Mouse (Mus musculus): ENCODE results near the gene Plekho2. TPM values are rescaled to one million over a fixed set of nuclear protein-coding genes. Genes with fewer than 3 reads are reported as not detected.
A peak's percentile ranks its signal among the peaks of the same experiment; 100 is the strongest.

Plekho2 gene
- 22.3 and 23.4 TPM in 2 replicates for total RNA-seq (2015; ENCODE audit: low replicate concordance)
- total RNA-seq (2017; ENCODE audit: low replicate concordance): 25.3 and 39.0 TPM in 2 replicates

DNA sequence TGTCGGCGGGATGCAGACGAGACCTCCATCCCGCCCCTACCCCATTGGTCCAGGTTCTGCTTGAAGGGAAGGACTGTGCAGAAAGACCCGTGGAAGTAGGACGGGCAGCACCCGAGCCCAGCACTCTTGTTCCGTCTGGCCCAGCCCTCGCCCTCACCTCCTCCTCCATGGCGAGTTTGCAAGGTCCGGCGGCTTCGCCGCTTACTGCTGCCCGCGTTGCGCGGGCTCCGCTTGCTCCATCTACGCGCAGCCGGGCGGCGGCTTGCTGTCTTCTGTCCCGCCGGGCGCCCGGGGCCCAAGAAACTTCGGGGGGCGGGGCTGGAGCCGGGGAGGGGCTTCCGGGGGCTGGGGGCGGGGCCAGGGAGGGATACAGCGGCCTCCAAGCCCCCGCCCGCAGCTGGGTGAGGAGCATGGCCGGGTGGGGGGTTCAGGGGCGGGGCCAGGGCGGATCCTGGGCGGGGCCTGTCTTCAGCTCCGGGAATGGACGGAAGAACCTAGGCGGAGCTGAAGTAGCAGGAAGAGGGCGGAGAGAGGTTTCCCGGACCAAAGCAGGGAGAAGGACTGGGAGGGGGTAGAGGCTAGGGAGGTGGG, at the start of gene Plekho2:
Gene Plekho2, minus strand, starts transcription at position 260 of the 591 bp plus-strand sequence.
- ATAC-seq (replicated peaks; ENCODE audit: low FRiP score, poor library complexity, severe bottlenecking): peak; percentile 58

DNA sequence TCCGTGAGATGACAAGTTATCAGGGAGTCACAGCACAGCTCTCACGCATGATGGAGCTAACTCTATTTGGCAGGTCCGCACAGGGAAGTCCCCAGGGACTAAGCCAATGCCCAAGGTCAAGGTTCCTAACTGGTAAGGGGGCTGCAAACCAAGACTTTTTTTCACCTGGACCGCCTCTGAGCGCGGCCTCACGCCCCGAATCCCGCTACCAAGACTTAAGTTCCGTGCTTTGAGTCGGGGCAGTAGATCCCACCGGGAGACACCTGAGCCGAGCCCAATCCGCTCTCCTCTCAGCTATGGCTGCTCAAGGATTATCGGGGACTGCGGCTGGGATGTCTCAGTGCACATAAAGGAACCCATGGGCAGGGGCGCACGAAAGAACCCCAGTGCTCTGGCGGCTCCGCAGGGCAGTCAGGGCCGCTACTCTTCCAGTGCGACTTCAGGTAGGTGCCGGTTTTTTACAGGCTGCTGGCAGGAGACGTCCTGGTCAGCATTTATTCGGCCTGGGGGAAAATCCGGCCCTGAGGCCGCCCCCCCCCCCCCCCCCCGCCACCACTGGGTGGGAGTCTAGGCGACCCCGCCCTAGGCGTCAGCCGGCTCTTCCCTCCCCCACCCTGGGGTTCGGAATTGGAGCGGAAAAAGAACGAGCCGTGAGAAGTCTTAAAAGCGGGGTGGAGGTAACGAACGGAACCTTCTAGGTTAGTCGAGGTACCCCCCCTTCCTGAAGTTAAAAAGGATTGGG, 49.4 kb upstream of the Plekho2 start, which contains the start of gene Rbpms2:
Gene Rbpms2, plus strand, starts transcription at position 624 of the 742 bp plus-strand sequence.
- ATAC-seq (replicated peaks; ENCODE audit: low FRiP score, poor library complexity, severe bottlenecking): no peak

DNA sequence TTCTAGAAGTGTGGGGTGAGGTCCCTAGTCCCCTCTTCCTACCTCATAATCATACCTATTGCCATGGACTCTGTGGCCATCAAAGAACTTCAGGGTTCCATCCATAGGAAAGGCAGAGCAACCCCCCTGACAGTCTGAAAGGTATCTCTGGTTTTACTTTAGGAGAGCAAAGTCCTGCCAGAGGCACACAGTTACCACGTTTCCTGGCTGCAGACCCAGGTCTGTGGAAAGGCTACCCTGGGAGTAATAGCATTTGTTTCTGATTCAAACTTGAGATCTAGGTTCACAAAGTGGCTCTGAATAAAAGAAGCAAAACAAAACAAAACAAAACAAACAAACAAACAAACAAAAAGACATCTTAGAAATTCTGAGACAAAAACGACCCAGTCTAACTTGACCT, 44.4 kb upstream of the Plekho2 start:
- no peak for ATAC-seq (replicated peaks; ENCODE audit: low FRiP score, poor library complexity, severe bottlenecking)

DNA sequence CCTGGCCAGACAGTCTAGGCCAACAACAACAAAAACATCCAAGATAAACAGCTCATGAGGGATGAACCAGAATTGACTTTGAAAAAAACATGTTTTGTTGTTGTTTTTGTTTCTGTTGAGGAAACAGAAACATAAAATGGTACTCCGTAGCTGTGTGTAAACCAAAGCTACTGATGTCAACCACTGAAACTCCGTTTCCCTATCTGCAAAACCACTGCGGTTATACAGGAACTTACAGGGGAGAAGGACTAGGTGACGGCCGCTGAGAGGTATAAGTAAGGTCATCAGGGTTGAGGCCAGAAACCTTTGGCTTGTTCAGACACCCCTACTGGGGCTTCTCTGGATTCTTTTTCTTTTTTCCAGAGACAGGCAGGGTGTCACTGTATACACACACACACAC, 43.0 kb upstream of the Plekho2 start:
- ATAC-seq (replicated peaks; ENCODE audit: low FRiP score, poor library complexity, severe bottlenecking): no peak

DNA sequence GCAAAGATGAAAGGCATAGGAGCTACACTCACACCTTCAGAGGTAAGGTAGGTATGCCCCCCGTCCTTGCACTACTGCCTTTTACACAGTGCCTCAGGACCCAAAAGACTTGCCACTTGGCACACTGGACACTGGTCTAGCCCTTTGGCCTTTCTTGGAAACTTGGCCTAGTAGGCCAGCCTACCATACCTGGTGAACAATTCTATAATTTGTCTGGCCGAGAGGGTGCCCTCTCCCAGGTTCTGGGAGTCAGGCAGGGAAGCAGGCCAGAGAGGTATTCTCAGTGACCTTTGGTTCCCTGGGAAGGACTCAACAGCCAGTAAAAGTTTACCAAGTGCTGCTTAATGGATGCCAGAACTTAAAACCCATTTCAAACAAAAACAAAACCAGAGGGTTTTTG, 41.8 kb upstream of the Plekho2 start:
- no peak for ATAC-seq (replicated peaks; ENCODE audit: low FRiP score, poor library complexity, severe bottlenecking)

DNA sequence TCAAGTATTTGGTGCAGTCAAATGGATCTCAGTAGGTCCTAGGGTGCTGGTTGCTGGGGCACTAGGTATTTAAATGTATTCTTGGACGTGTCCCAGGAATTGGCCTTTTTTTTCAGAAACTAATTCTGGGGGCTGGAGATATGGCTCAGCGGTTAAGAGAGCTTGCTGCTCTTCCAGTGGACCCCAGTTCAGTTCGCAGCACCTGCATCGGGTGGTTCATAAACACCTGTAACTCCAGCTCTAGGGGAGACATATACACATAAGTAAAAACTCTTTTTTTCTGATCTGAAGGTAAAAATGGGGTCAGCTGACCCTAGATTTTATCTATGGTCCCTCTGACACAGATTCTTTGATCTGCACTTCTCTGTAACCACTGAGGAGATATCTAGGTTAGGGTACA, 41.4 kb upstream of the Plekho2 start:
- ATAC-seq (replicated peaks; ENCODE audit: low FRiP score, poor library complexity, severe bottlenecking): no peak

DNA sequence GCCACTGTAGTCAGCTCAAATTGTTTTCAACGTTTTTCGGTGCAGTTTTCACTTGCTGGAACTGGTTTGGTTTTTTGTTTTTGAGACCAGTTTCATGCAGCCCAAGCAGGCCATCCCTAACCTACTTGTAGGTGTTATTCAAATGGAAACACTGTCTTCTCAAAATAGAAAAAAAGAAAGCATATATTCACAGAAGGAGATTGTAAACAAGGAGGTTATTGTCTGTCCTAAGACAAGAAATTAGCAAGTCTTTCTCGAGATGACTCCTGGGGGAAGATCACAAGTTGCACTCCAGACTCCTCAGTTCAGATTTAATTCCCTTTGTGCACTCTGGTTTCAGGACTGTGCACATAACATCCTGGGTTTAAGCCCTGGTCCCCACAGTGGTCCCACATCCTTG, 39.5 kb upstream of the Plekho2 start:
- ATAC-seq (replicated peaks; ENCODE audit: low FRiP score, poor library complexity, severe bottlenecking): no peak

DNA sequence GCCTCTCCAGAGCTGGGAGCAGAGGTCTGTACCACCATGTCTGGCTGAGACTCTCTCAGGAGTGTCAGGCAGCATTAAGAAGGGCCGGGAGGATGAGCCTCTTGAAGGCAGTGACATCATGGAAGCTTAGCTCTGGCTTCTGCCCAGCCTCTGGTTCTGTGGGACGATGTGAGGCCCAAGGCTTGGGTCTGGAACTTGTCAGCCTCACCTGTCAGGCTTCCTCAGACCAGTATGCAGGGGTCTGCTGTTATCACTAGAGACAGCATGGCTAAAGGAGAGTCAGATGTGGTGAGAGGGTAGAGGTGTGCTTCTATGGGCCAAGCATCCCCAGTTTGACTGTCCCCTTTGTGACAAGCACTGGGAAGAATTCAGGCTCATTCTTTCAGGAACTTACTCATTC, 33.3 kb upstream of the Plekho2 start:
- no peak for ATAC-seq (replicated peaks; ENCODE audit: low FRiP score, poor library complexity, severe bottlenecking)

DNA sequence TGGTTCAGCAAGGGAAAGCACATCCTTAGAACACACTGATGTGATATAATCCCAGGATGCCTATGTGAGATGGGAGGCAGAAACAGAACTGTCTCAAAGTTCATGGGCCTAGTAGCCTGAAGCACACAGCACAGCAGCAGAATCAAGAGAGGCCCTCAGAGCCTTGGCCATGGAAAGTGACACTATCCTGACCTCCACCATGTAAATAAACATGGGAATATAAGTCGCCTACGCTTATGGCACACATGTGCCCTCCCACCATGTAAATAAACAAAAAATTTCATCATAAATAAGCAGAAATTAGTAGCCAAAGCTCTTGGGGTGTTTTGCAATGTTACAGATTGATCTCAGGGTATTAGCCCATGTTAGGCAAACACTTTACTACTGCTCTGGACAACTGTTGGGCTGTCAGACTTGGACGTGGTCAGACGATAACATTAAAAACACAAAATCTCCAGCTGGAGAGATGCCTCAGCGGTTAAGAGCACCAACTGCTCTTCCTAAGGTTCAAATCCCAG, 32.2 kb upstream of the Plekho2 start:
- ATAC-seq (replicated peaks; ENCODE audit: low FRiP score, poor library complexity, severe bottlenecking): no peak

DNA sequence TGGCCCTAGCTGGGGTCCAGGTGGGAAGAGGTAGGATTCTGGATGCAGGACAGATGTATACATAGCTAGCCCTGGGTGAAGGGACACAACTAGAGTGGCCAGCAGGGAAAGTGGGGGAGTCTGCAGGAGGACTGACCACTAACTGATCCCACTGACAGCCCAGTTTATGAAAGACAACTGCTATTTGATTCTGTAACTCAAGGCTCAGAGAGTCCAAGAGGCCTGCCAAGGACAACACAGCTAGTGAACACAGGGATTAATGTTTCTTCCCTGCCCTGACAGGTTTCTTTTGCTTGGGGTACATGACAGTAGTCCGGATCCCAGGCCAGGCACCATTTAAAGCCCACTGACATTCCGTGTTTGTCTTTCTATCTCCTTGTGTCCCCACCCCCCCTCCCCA, 27.3 kb upstream of the Plekho2 start:
- no peak for ATAC-seq (replicated peaks; ENCODE audit: low FRiP score, poor library complexity, severe bottlenecking)

DNA sequence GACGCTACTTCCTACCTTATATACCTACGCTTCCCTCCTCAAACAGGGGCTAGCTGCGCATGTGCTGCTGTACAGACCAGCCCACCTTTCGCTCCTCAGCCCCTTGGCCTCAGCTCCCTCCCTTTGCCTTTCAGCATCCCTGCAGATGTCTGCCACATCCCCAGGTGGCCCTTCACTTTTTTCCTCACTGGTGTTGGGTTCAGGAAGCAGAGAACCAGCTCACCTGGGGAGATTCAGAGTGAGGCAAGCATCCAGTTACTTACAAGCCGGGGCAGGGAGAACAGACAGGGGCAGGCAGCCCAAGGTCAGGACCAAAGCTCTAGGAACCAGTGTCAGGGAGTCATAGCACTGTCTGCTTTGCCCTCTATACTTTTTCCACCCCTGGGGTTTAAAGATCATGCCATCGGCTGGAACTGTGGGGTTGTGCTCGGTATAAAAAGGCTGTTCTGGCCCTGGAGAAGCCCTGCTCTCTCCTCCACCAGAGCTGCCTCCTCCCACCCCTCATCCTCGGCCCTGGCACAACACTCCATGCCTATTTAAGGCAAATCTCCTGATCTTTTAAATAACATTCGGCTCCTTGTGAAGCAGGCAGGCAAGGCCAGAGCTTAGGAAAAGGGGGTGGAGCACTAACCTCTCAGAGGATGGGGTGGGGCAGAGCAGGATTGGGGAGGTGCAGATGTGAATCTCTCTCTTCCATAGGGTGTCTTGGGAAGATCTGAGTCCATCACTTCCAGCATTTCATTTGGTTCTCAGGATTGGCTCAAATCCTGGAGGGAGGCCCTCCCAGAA, 26.7 kb upstream of the Plekho2 start:
- ATAC-seq (replicated peaks; ENCODE audit: low FRiP score, poor library complexity, severe bottlenecking): no peak

DNA sequence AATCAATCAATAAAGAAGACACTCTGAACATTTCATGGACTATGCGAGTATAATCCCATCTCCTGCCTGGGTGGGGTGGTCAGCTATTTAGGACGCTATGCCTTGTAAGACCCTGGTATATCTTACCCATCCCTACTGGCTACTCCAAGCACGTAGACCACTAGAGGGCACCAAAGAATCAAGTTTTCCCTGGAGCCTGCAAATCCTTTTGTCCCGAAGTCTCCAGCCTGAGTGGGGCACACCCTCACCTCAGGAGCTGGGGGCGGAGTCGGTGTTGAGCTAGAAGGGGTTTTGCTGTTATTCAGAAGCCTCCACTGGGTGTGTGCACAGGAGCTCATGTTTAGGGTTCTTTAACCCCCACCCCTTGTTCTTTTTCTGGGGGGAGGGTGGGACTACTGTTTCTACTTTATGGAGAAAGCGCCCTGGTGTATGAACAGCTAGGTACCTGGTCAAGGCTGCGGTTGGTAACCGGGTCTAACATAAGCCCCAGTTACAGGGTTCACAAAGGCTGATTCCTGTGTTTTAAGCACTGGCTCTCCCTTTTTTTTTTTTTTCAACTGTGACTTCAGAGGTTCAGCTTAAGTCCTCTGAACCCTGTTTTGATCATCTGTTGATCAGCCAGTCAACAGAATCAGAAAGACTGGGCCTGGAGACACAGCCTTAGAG, 25.8 kb upstream of the Plekho2 start:
- peak; percentile 64 for ATAC-seq (replicated peaks; ENCODE audit: low FRiP score, poor library complexity, severe bottlenecking)

DNA sequence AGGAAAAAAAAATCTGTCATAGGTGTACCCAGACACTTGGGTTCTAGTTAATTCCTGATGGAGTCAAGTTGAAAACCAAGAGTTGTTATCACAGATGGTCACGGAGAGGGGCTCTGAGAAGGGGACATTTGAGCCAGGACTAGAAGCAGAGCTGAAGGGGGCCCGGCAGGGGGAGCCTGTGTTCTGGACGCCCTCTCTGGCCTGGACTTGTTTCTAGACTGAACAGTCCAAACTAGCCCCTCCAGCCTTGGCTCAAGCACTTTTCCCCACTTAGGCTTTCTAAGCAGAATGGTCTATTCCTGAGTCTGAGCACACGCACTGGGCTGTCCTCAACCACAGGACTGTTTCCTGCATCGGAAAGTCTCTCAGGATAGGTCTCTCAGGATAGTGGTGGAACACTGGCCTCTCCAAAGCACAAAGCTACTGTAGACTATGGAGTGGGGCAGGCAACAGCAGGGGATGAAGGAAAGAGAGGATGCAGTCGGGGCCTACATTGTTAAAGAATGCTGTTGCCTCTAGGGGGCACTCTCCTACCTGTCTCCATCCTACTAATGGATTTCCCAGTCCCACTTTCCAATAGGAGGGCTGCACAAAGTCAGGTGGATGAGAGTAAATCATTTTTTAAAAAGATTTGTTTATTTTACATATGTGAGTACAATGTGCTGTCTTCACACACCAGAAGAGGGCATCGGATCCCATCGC, 23.7 kb upstream of the Plekho2 start:
- ATAC-seq (replicated peaks; ENCODE audit: low FRiP score, poor library complexity, severe bottlenecking): peak; percentile 51; the same call in 1 of the 2 replicates

DNA sequence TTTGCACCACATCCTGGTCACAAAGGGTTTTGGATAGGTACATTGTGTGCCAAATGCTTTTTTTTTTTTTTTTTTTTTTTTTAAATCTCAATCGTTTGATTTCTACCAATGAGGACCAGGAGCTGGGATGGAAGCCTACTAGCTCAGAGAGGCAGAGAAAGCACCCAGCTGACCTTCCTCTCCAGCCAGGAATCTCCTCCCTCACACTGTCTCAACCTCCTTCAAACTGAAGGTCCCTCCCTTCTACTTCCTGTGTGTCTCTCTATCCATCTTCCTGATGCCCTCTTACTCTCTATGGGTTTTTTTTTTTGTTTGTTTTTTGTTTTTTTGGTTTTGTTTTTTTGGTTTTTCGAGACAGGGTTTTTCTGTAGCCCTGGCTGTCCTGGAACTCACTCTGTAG, 21.1 kb upstream of the Plekho2 start:
- ATAC-seq (replicated peaks; ENCODE audit: low FRiP score, poor library complexity, severe bottlenecking): no peak

DNA sequence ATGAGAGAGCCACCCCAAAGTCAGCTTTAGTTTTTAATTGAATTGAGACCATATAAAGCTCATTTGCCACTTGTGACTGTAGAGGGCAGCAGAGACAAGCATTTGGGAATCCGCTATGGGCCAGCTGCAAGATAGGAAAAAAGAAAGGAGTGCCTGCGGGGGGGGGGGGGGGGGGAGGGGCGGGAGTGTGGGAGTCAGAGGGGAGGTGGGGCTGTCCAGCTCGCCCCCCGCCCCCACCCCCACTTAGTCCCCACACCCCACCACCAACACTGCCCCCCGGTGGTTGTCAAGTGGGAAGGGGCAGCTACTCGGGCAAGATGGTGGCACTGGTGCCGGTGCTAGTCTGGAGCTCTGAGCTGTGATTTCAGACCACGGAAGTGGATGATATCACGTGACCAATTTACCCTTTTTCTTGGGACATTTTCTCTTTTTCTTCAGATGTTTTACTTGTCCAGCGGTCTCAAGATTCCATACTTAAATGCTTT, 19.0 kb upstream of the Plekho2 start:
- peak; percentile 81 for ATAC-seq (replicated peaks; ENCODE audit: low FRiP score, poor library complexity, severe bottlenecking)

DNA sequence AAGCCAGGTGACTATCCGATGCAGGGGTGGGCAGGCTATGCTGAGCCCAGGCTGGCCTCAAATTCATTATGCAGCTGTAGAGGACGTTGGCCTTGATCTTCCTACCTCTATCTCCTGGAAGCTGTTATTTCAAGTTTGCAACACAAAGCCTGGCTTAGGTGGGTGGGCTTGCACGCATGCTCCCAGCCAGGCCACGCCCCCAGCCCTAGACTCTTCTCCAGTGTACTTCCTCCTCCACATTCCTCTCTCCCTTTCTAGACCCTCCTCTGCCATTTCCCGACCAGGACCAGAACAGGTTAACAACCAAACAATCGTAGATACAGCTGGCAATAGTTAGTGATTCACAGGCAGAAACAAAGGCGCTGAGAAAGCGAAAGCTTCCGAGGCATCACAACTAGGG, 13.8 kb upstream of the Plekho2 start:
- no peak for ATAC-seq (replicated peaks; ENCODE audit: low FRiP score, poor library complexity, severe bottlenecking)

DNA sequence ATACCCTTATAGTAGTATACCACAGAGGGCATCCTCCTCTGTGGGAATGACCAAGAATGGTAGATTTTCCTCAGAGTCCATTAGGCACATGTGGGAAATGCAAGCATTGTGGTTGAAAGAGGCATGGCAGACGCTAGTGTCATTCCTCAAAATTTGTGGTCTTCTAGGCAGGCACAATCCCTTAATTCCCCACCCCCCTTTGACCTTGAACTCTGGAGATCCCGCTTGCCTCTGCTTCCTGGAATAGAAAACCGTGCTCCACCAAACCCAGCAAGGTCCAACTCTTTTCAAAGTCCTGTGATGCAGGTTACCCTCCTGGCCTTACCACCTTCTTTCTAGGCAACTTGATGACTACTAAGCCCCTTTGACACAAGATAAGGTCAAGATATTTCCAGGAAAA, 12.9 kb upstream of the Plekho2 start:
- no peak for ATAC-seq (replicated peaks; ENCODE audit: low FRiP score, poor library complexity, severe bottlenecking)

DNA sequence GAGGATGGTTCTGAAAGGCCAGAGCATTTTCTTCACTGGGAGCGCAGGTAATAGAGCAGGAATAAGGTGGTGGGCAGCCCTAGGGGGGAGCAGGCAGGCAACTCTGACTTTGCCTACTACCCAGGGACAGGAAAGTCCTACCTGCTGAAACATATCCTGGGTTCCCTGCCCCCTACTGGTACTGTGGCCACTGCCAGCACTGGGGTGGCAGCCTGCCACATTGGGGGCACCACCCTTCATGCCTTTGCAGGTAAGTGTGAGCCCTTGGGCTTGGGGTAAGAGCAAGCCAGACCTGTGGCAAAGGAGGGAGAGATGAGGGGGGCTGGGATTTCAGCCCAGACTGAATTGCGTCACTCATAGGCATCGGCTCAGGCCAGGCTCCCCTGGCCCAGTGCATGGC, 9.3 kb upstream of the Plekho2 start:
- ATAC-seq (replicated peaks; ENCODE audit: low FRiP score, poor library complexity, severe bottlenecking): no peak

Data from erythroblast, adult 5-6 weeks (primary cell).